Mouse (Mus musculus) MEL (cell line): ENCODE data around the gene Sec22b.

Source experiments
- CHD2 ChIP-seq: IDR thresholded peaks from 2 replicates; pipeline ENCODE4 v1.6.1; 2011; ENCODE audit warnings: low read length, improper control_type of control experiment
- CTCF ChIP-seq, 3 experiments: IDR thresholded peaks in 2 of 3; conservative IDR thresholded peaks in 1 of 3; 2 replicates each; pipeline ENCODE4 v1.5.1; 2011 to 2012; ENCODE audit warnings: low read length in 3 of 3, low read depth in 2 of 3, mild to moderate bottlenecking in 2 of 3, improper control_type of control experiment in 1 of 3, inconsistent platforms in 1 of 3, mixed read lengths in 1 of 3, moderate library complexity in 1 of 3; ENCODE audit not compliant: control insufficient read depth in 1 of 3, insufficient read depth in 1 of 3, poor library complexity in 1 of 3, severe bottlenecking in 1 of 3
- MAFK ChIP-seq: IDR thresholded peaks from 2 replicates; pipeline ENCODE4 v1.6.1; 2011; ENCODE audit warnings: low read depth, mild to moderate bottlenecking, low read length, improper control_type of control experiment, borderline replicate concordance
- MAZ ChIP-seq: IDR thresholded peaks from 2 replicates; pipeline ENCODE4 v1.6.1; 2012; ENCODE audit warnings: low read depth, mild to moderate bottlenecking, inconsistent platforms, low read length, improper control_type of control experiment
- MEF2A ChIP-seq: IDR thresholded peaks from 2 replicates; pipeline ENCODE4 v1.6.1; 2014; ENCODE audit warnings: low read depth, mild to moderate bottlenecking, inconsistent platforms, low read length, improper control_type of control experiment; ENCODE audit not compliant: poor library complexity, insufficient replicate concordance, severe bottlenecking; ENCODE audit errors: extremely low read depth
- ZMIZ1 ChIP-seq: IDR thresholded peaks from 2 replicates; pipeline ENCODE4 v1.6.1; 2012; ENCODE audit warnings: low read depth, mild to moderate bottlenecking, inconsistent platforms, low read length, improper control_type of control experiment, moderate library complexity

- TF ChIP-seq MAZ = no peak
- TF ChIP-seq MAFK = no peak
- TF ChIP-seq ZMIZ1 = no peak
- no peak for TF ChIP-seq CTCF (IDR thresholded peaks at IDR 0.05 in 2 of 3, conservative IDR thresholded peaks at IDR 0.05 in 1 of 3; ENCODE audit: control insufficient read depth in 1 of 3, insufficient read depth in 1 of 3, low read depth in 2 of 3, low read length in 3 of 3, poor library complexity in 1 of 3, severe bottlenecking in 1 of 3)
- no peak for TF ChIP-seq CHD2
- TF ChIP-seq MEF2A = no peak
These were observed 52.2 kb downstream of the Sec22b start for GRCm38 (mm10) chr3:97953196-97953595.
